ENCODE assay signal across 25 mouse cellular contexts in genomic region chr11:95153681-95154080, GRCm38 (mm10). TPM values are rescaled to one million over a fixed set of nuclear protein-coding genes. Genes with fewer than 3 reads are reported as not detected.
A peak's percentile ranks its signal among the peaks of the same experiment; 100 is the strongest.
DNase-seq lines count a peak whose midpoint lies in the region; TF ChIP-seq lines count a peak whose summit lies in the region.
"Had no signal": no experiment of that assay in that cellular context is flagged by ENCODE, and none has a peak within 500 bp of the region (broad histone marks: within the 10 kb centered on the region; RNA-seq: fewer than 3 reads in every experiment).

No protein-coding gene starts in this region.

- no peaks in the 10 kb centered on the region for H3K27me3 ChIP-seq in myocyte (ENCODE audit: control insufficient read depth, insufficient read depth, insufficient read length)
- H3K27me3 ChIP-seq: Patski had no signal

- no peak overlapping the region for H3K4me3 ChIP-seq in myocyte
- H3K4me3 ChIP-seq: embryonic facial prominence, embryonic 10.5 days; embryonic facial prominence, embryonic 12.5 days; forebrain, embryonic 10.5 days; forebrain, embryonic 12.5 days had no signal

- DNase-seq in 3134 (ENCODE audit: extremely low read depth, insufficient read length, low spot score) (peak; percentile 61), 3T3-L1 (ENCODE audit: low read depth, low spot score) (peak; percentile 69), adipocyte (ENCODE audit: low spot score) (peak; percentile 50)
- no peak for DNase-seq in kidney, postnatal 10 days
- DNase-seq in gastrocnemius, adult 18-20 months (ENCODE audit: low spot score), result no peak
- no peak for DNase-seq in heart, adult 18-20 months
- DNase-seq: adrenal gland, adult 2 months; adrenal gland, postnatal 10 days; adrenal gland, postnatal 25 days; cerebellum, adult 11-12 months; cerebellum, adult 2 months; cerebellum, adult 9-10 months; cerebellum, postnatal 25 days had no signal

- no peak overlapping the region for H3ac ChIP-seq in myocyte (ENCODE audit: control insufficient read depth, insufficient read length)

- no peak for TF ChIP-seq POLR2A in myocyte (IDR thresholded peaks at IDR 0.05; ENCODE audit: insufficient read length, low read depth)

- no peaks in the 10 kb centered on the region for H3K36me3 ChIP-seq in myocyte (ENCODE audit: control insufficient read depth, insufficient read depth)
- H3K36me3 ChIP-seq: embryonic facial prominence, embryonic 10.5 days; embryonic facial prominence, embryonic 12.5 days; forebrain, embryonic 10.5 days; forebrain, embryonic 12.5 days had no signal

- H3K79me2 ChIP-seq in myocyte (ENCODE audit: control insufficient read depth, insufficient read depth), result no peaks in the 10 kb centered on the region

- H3K4me2 ChIP-seq in myocyte (ENCODE audit: low read depth), result peak overlapping the region; percentile 38
- H3K4me2 ChIP-seq: embryonic facial prominence, embryonic 12.5 days; forebrain, embryonic 12.5 days had no signal

TF ChIP-seq in myocyte, 11 proteins besides CTCF, POLR2A, EP300 and RAD21:
- TF ChIP-seq REST (IDR thresholded peaks at IDR 0.05; ENCODE audit: insufficient read depth, insufficient read length), result no peak
- TF ChIP-seq MYOD1 (IDR thresholded peaks at IDR 0.05; ENCODE audit: control insufficient read depth in 1 of 3, insufficient read length in 2 of 3, low read depth in 2 of 3), result no peak
- no peak for TF ChIP-seq MAX (IDR thresholded peaks at IDR 0.05; ENCODE audit: low read depth)
- TF ChIP-seq TCF3 (IDR thresholded peaks at IDR 0.05; ENCODE audit: insufficient read length, low read depth), result no peak
- TF ChIP-seq SRF (IDR thresholded peaks at IDR 0.05; ENCODE audit: control insufficient read depth, insufficient read length, low read depth), result no peak
- no peak for TF ChIP-seq CEBPB (IDR thresholded peaks at IDR 0.05; ENCODE audit: insufficient read depth, poor library complexity, severe bottlenecking)

RNA-seq across cellular contexts. Expression of gene Dlx4, which starts 7.6 kb away (rescaled TPM):
- polyA plus RNA-seq in myocyte (2012; fragmentation: generic; extraction: Trizol), result 0.49 TPM
- total RNA-seq in gastrocnemius, adult 18-20 months (2021), result not detected
- under 1 TPM in 1 of 2 experiments, not detected in 1; 0.18 TPM for total RNA-seq in heart, adult 18-20 months (2021)
- total RNA-seq: adrenal gland, postnatal 25 days; MEL had no signal
- polyA plus RNA-seq: activated CD4-positive, CD25-positive, alpha-beta regulatory T cell, adult 4 months; forebrain, embryonic 14.5 days; forebrain, embryonic 16.5 days; frontal cortex, adult 2 months had no signal

RNA-seq across cellular contexts. Expression of gene Dlx3, which starts 33.8 kb away (rescaled TPM):
- polyA plus RNA-seq in myocyte (2012; fragmentation: generic; extraction: Trizol), result 6.3 TPM
- total RNA-seq in gastrocnemius, adult 18-20 months (2021), result not detected
- total RNA-seq in heart, adult 18-20 months (2021), result not detected
- total RNA-seq: adrenal gland, postnatal 25 days; MEL had no signal
- polyA plus RNA-seq: activated CD4-positive, CD25-positive, alpha-beta regulatory T cell, adult 4 months; cortical plate, adult 2 months; forebrain, embryonic 14.5 days; frontal cortex, adult 2 months; Patski had no signal

Comparison
In these comparisons a context has a peak if more than half of its experiments do, and no peak if none do; other contexts are left out.
1. DNase-seq: peak in 3134 (single experiment), 3T3-L1 (single experiment) and adipocyte (single experiment); none in kidney, postnatal 10 days (single experiment), gastrocnemius, adult 18-20 months (single experiment) and heart, adult 18-20 months (0 of 2).